Mouse (Mus musculus): ENCODE results near the gene Fam208b. TPM values are rescaled to one million over a fixed set of nuclear protein-coding genes. Genes with fewer than 3 reads are reported as not detected.

The Fam208b gene
- 19.5 and 21.0 TPM in 2 replicates for polyA plus RNA-seq (2015; fragmentation: Nextera tagmentation; extraction: Ambion mirVana)

GRCm38 (mm10) chr13:3610795-3611438 is at the start of gene Fam208b:
Gene Fam208b, minus strand, starts transcription at chr13:3611108.
- H3K27ac ChIP-seq, result peak within 1 kb of the TSS; percentile 92
- WGBS, result under 1% methylated on average over 58 of the region's 58 CpGs

DNA sequence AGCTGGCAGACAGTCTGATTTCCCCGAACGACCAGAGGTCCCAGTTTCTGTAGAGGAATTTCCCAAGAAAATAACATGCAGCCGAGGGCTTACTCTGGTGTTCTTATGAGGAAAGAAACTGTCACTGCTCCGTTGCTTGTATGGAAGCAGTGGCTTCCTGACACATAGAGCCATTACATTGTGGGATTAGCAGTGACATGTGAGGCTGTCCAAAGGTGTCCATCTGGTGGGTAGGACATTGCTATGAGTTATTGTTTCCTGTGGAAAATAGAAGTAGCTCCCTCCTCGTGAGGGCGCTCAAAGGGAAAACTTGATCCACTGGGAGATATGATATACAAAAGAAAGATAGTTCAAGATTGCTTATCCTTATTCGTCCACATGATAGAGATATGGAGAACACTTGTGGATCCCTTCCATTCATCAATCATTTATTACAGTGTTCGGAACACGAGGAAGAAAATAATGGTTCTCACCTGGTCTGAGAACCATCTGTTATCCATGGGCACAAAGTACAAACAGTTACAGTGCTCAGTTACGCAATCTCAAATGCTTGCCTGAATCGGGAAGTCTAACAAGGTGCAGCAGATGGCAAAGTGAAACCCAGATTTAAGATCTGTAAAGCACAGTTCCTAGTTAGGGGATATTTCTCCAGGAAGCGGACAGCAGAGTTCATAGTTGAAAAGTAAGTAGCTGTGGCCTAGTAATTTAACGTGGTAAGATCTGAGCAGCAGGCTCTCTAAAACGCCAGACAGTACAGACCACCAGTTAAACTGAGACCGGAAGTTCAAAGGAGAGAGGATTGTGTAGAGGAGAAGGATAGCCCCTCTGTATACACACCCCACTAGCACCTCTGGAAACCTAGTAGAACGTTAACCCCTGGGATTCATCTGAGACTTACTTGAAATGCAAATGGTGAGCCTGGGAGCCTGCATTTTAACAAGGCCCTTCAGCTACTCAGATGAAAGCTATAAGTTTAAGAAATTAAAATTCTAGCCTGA is 48.6 kb upstream of the Fam208b start:
- no peak overlapping the region for H3K4me3 ChIP-seq
- WGBS, result 83% methylated on average over 16 of the region's 16 CpGs
- no peaks in the 10 kb centered on the region for H3K9me3 ChIP-seq (replicated peaks)
- H3K4me1 ChIP-seq, result no peaks in the 10 kb centered on the region
- no peak overlapping the region for H3K27ac ChIP-seq
- no peak overlapping the region for H3K9ac ChIP-seq
- H3K36me3 ChIP-seq (ENCODE audit: poor library complexity, severe bottlenecking), result no peaks in the 10 kb centered on the region
- ATAC-seq, result no peak
- no peak overlapping the region for H3K4me2 ChIP-seq
- no peaks in the 10 kb centered on the region for H3K27me3 ChIP-seq

More at GRCm38 (mm10) chr13:3610795-3611438, at the start of gene Fam208b:
- H3K4me3 ChIP-seq, result peak within 1 kb of the TSS; percentile 93
- peak; percentile 99 for ATAC-seq
- peak within 1 kb of the TSS; percentile 67 for H3K4me2 ChIP-seq
- H3K4me1 ChIP-seq, result peaks cover 6% of the 10 kb centered on the region; the same call in 1 of the 2 replicates
- peaks cover 3% of the 10 kb centered on the region; the same call in 1 of the 2 replicates for H3K27me3 ChIP-seq
- H3K9me3 ChIP-seq (replicated peaks), result no peaks in the 10 kb centered on the region; the same call in 1 of the 2 replicates
- peak within 1 kb of the TSS; percentile 88 for H3K9ac ChIP-seq
- H3K36me3 ChIP-seq (ENCODE audit: poor library complexity, severe bottlenecking), result no peaks in the 10 kb centered on the region

DNA sequence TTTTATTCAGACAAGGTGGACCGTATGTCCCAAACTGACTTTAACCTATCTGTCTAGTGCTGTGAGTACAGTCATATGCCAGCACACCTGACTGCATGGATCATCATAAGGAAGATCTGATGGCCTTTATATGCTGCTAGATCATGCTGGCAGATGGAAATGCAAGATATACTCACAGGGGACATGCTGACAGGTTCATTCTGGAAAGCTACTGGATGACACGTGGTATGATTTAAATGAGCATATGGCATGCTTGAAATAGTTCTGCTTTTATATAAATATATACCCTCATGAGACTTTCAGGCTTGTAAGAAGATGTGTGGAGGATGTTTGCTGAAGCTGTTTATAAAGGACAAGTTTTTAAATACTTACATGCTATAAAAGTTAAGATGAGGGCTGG is 43.5 kb upstream of the Fam208b start:
- peaks cover 33% of the 10 kb centered on the region for H3K36me3 ChIP-seq (ENCODE audit: poor library complexity, severe bottlenecking)
- H3K27me3 ChIP-seq, result no peaks in the 10 kb centered on the region
- no peak overlapping the region for H3K27ac ChIP-seq
- H3K4me3 ChIP-seq, result no peak overlapping the region
- no peak overlapping the region for H3K9ac ChIP-seq
- WGBS, result 87% methylated on average over 2 of the region's 2 CpGs
- no peaks in the 10 kb centered on the region for H3K9me3 ChIP-seq (replicated peaks)
- no peaks in the 10 kb centered on the region for H3K4me1 ChIP-seq
- H3K4me2 ChIP-seq, result no peak overlapping the region
- no peak; the same call in 1 of the 2 replicates for ATAC-seq

DNA sequence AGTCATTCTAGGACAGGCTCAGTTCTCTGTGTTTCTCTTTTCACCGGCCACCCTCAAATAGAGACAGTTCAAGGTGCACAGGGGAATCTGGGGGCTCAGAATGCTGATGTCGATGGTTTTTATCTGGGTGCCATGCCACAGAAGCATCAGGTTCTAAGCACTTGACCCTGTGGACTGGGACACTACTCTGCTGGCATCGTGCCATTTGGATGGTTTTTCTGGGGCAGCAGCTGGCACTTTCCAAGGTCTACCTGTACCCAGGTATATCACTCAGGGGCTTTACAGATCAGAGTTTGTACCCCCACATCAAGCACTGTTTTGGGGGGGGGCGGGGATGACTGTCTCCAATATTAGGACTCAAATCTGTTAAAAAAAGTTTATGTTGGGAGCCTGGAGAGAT is 39.7 kb upstream of the Fam208b start:
- Histone ChIP-seq H3K4me3 (no peak overlapping the region), H3K9ac (no peak overlapping the region), H3K4me1 (no peaks in the 10 kb centered on the region), H3K27ac (no peak overlapping the region), H3K27me3 (no peaks in the 10 kb centered on the region), H3K36me3 (ENCODE audit: poor library complexity, severe bottlenecking) (peaks cover 51% of the 10 kb centered on the region), H3K4me2 (no peak overlapping the region), H3K9me3 (replicated peaks) (no peaks in the 10 kb centered on the region)
- WGBS, result 92% methylated on average over 4 of the region's 4 CpGs
- no peak for ATAC-seq

DNA sequence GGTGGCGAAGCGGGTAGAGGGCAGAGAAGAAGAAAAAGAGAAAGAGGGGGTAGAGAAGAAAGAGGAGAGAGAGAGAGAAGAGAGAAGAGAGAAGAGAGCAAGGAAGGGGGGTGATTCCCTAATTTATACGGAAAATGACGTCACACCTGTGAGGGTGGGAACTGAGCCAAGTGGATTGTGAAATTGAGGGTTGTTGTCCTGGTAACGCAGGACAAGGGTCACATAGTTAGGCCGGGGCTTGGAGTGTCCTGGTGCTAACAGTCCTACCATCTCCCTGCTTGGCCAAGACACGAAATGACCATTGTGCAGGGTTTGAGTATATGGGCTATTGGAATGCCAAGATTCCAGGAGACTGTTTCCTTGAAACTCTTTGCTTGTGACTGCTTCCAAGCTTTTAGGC is 35.7 kb upstream of the Fam208b start:
- no peaks in the 10 kb centered on the region for H3K4me1 ChIP-seq
- no peaks in the 10 kb centered on the region for H3K27me3 ChIP-seq
- H3K4me3 ChIP-seq, result no peak overlapping the region
- 85% methylated on average over 7 of the region's 7 CpGs for WGBS
- ATAC-seq, result no peak
- H3K9ac ChIP-seq, result no peak overlapping the region
- H3K27ac ChIP-seq, result no peak overlapping the region
- peaks cover 40% of the 10 kb centered on the region for H3K36me3 ChIP-seq (ENCODE audit: poor library complexity, severe bottlenecking)
- H3K9me3 ChIP-seq (replicated peaks), result no peaks in the 10 kb centered on the region
- H3K4me2 ChIP-seq, result no peak overlapping the region

DNA sequence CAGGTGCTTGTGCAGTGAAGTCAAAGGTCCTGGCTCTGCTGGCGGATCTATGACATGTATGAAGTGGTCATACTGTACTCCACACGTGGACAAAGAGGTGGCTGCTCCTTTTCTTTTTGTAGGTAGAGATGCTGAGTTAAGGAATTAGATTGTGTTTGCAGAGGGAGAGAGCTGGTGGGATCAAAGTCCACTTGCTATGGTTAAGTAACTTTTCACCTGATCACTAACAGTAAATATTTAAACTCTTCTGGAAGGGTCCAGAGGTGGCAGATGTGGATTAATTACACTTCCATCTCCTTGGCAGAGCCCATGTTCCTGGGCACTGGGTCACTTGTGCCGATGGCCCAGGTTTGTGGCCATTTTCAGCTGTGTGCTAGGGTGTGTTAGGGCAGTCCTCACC is 35.0 kb upstream of the Fam208b start:
- H3K4me2 ChIP-seq, result no peak overlapping the region
- peaks cover 39% of the 10 kb centered on the region for H3K36me3 ChIP-seq (ENCODE audit: poor library complexity, severe bottlenecking)
- H3K27me3 ChIP-seq, result no peaks in the 10 kb centered on the region
- no peak for ATAC-seq
- H3K9me3 ChIP-seq (replicated peaks), result no peaks in the 10 kb centered on the region
- H3K9ac ChIP-seq, result no peak overlapping the region
- 90% methylated on average over 3 of the region's 3 CpGs for WGBS
- no peaks in the 10 kb centered on the region for H3K4me1 ChIP-seq
- no peak overlapping the region for H3K27ac ChIP-seq
- H3K4me3 ChIP-seq, result no peak overlapping the region

- no peak overlapping the region for H3K27ac ChIP-seq
- no peak overlapping the region for H3K4me2 ChIP-seq
- H3K27me3 ChIP-seq, result no peaks in the 10 kb centered on the region
- ATAC-seq, result no peak
- WGBS, result 93% methylated on average over 5 of the region's 5 CpGs
- H3K36me3 ChIP-seq (ENCODE audit: poor library complexity, severe bottlenecking), result peaks cover 29% of the 10 kb centered on the region
- H3K4me1 ChIP-seq, result no peaks in the 10 kb centered on the region
- no peaks in the 10 kb centered on the region for H3K9me3 ChIP-seq (replicated peaks)
- no peak overlapping the region for H3K9ac ChIP-seq
- no peak overlapping the region for H3K4me3 ChIP-seq
These were observed 34.0 kb upstream of the Fam208b start for GRCm38 (mm10) chr13:3644871-3645270.

GRCm38 (mm10) chr13:3642538-3642937 is 31.6 kb upstream of the Fam208b start:
- no peak overlapping the region for H3K27ac ChIP-seq
- no peak overlapping the region for H3K9ac ChIP-seq
- peaks cover 20% of the 10 kb centered on the region; the same call in 1 of the 2 replicates for H3K36me3 ChIP-seq (ENCODE audit: poor library complexity, severe bottlenecking)
- no peak for ATAC-seq
- H3K4me3 ChIP-seq, result no peak overlapping the region
- no peaks in the 10 kb centered on the region for H3K4me1 ChIP-seq
- H3K4me2 ChIP-seq, result no peak overlapping the region
- H3K9me3 ChIP-seq (replicated peaks), result no peaks in the 10 kb centered on the region
- no peaks in the 10 kb centered on the region for H3K27me3 ChIP-seq
- 91% methylated on average over 5 of the region's 5 CpGs for WGBS

DNA sequence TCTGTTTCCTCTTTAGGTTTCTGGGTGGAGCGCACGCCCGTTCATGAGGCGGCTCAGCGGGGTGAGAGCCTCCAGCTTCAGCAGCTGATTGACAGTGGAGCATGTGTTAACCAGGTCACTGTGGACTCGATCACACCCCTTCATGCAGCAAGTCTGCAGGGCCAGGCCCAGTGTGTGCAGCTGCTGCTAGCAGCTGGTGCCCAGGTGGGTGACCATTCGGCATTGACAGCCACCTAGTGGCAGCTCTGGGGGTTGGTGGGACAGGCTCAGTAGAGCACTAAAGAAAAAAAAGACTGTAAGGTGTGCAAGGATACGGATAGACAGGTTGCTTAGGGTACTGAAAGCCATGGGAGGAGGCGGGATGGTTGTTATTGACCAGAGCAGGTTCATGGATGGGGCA is 31.1 kb upstream of the Fam208b start:
- no peak overlapping the region for H3K4me3 ChIP-seq
- H3K4me2 ChIP-seq, result no peak overlapping the region
- ATAC-seq, result no peak
- 77% methylated on average over 9 of the region's 9 CpGs for WGBS
- no peak overlapping the region for H3K9ac ChIP-seq
- H3K9me3 ChIP-seq (replicated peaks), result no peaks in the 10 kb centered on the region
- H3K27me3 ChIP-seq, result no peaks in the 10 kb centered on the region
- H3K36me3 ChIP-seq (ENCODE audit: poor library complexity, severe bottlenecking), result peaks cover 20% of the 10 kb centered on the region; the same call in 1 of the 2 replicates
- no peaks in the 10 kb centered on the region for H3K4me1 ChIP-seq
- no peak overlapping the region for H3K27ac ChIP-seq

GRCm38 (mm10) chr13:3636797-3637196 is 25.9 kb upstream of the Fam208b start:
- Histone ChIP-seq H3K9ac (no peak overlapping the region), H3K36me3 (ENCODE audit: poor library complexity, severe bottlenecking) (no peaks in the 10 kb centered on the region), H3K27me3 (no peaks in the 10 kb centered on the region), H3K4me1 (no peaks in the 10 kb centered on the region), H3K9me3 (replicated peaks) (no peaks in the 10 kb centered on the region), H3K4me3 (no peak overlapping the region), H3K27ac (no peak overlapping the region), H3K4me2 (no peak overlapping the region)
- WGBS, result 70% methylated on average over 11 of the region's 11 CpGs
- no peak for ATAC-seq

- H3K9me3 ChIP-seq (replicated peaks), result no peaks in the 10 kb centered on the region
- H3K4me2 ChIP-seq, result no peak overlapping the region
- no peaks in the 10 kb centered on the region for H3K36me3 ChIP-seq (ENCODE audit: poor library complexity, severe bottlenecking)
- ATAC-seq, result no peak
- no peak overlapping the region for H3K9ac ChIP-seq
- no peaks in the 10 kb centered on the region for H3K27me3 ChIP-seq
- no peaks in the 10 kb centered on the region for H3K4me1 ChIP-seq
- no peak overlapping the region for H3K4me3 ChIP-seq
- H3K27ac ChIP-seq, result no peak overlapping the region
- 92% methylated on average over 3 of the region's 3 CpGs for WGBS
These were observed 24.2 kb upstream of the Fam208b start for GRCm38 (mm10) chr13:3635076-3635475.

Measured in forebrain, embryonic 13.5 days (tissue).